Mouse (Mus musculus) CH12.LX (cell line): Measurements from ENCODE around the gene Atp5g3.
A peak's percentile ranks its signal among the peaks of the same experiment; 100 is the strongest.

Experiments used
- CTCF ChIP-seq, 2 experiments: IDR thresholded peaks in 1 of 2; conservative IDR thresholded peaks in 1 of 2; 2 replicates each; pipeline ENCODE4 v1.5.1; 2011 to 2012; ENCODE audit warnings: low read depth in 2 of 2, low read length in 2 of 2, improper control_type of control experiment in 1 of 2, inconsistent platforms in 1 of 2, mild to moderate bottlenecking in 1 of 2, moderate library complexity in 1 of 2
- EP300 ChIP-seq: IDR thresholded peaks from 2 replicates; pipeline ENCODE4 v1.6.1; 2011; ENCODE audit warnings: low read length, improper control_type of control experiment
- UBTF ChIP-seq: IDR thresholded peaks from 2 replicates; pipeline ENCODE4 v1.6.1; 2012; ENCODE audit warnings: low read depth, mild to moderate bottlenecking, inconsistent platforms, low read length, improper control_type of control experiment, moderate library complexity
- USF1 ChIP-seq: IDR thresholded peaks from 2 replicates; pipeline ENCODE4 v1.6.1; 2014; ENCODE audit warnings: low read depth, mild to moderate bottlenecking, inconsistent platforms, low read length, improper control_type of control experiment

DNA sequence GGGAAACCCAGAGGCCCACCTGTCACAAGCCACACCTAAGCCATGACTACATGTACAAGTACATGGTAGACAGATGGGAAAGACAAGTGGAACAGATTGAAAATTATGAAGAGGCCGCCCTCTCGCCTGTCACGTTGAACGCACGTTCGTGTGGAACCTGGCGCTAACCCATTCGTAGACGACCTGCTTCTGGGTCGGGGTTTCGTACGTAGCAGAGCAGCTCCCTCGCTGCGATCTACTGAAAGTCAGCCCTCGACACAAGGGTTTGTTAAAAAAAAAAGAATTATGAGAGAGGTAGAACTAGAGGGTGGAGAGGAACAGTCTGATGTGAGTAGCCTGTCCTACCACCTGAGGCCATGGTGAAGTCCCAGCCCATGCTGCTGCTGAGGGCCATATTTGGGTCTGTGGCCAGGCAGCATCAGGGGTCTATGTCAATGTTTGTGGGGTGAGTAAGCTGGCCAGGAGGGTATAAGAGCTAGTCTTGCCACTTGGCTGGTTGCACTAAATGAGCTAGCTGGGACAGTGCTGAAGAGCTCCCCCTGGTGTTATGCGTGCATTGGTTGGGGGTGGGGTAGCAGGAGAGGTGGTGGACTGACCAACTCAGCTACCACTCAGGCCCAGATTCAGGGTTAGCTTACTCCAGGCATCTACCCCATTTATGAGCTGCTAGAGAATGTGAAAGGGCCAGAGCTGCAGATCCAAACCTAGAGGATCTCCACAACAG is 43.2 kb downstream of the Atp5g3 start:
- TF ChIP-seq UBTF (no peak), EP300 (no peak), CTCF (conservative IDR thresholded peaks at IDR 0.05 in 1 of 2, IDR thresholded peaks at IDR 0.05 in 1 of 2; ENCODE audit: low read depth in 2 of 2, low read length in 2 of 2) (peak; percentile 36 to 69; a peak in 3 of 4 replicates), USF1 (no peak)
